Mouse (Mus musculus) liver, embryonic 14.5 days (tissue): ENCODE data around the gene Pcgf3. TPM values are rescaled to one million over a fixed set of nuclear protein-coding genes. Genes with fewer than 3 reads are reported as not detected.
A peak's percentile ranks its signal among the peaks of the same experiment; 100 is the strongest.

Experiments used
- ATAC-seq: fragments of 200-750 bp; cut with Nextera tagmentation; 2 replicates; pipeline ENCODE4 v1.8.0; 2017; ENCODE audit warnings: moderate number of reproducible peaks, mild to moderate bottlenecking, moderate library complexity; ENCODE audit not compliant: insufficient read depth
- DNase-seq, 3 experiments: peaks; one replicate each; pipeline ENCODE4 v3.0.0-alpha.2; 2012 to 2013; ENCODE audit warnings: low read depth in 3 of 3, low spot score in 3 of 3
- H3K27ac ChIP-seq: fragments of 300-500 bp; sonication (generic); 2 replicates; pipeline ENCODE4 v1.5.1; 2014; ENCODE audit warnings: moderate library complexity, mild to moderate bottlenecking, control low read depth, inconsistent platforms
- H3K27me3 ChIP-seq: fragments of 300-500 bp; sonication (generic); 2 replicates; pipeline ENCODE4 v1.6.1; 2014; ENCODE audit warnings: mild to moderate bottlenecking, low read length, moderate library complexity; ENCODE audit not compliant: control insufficient read depth, insufficient read depth
- H3K36me3 ChIP-seq: fragments of 300-500 bp; sonication (generic); replicated peaks from 2 replicates; pipeline ENCODE4 v1.6.1; 2014; ENCODE audit warnings: low read depth; ENCODE audit not compliant: control insufficient read depth, insufficient read depth
- H3K4me1 ChIP-seq, 2 experiments: fragments of 200-500 bp in 1 of 2; fragments of 300-500 bp in 1 of 2; sonication (generic) in 1 of 2; replicated peaks; 2 replicates each; pipeline ENCODE4 v1.6.1; 2012 to 2014; ENCODE audit warnings: antibody characterized with exemption in 1 of 2, inconsistent platforms in 1 of 2, low read length in 1 of 2; ENCODE audit not compliant: control insufficient read depth in 2 of 2, insufficient read depth in 2 of 2
- H3K4me2 ChIP-seq: fragments of 300-500 bp; sonication (generic); 2 replicates; pipeline ENCODE4 v1.6.1; 2014; ENCODE audit warnings: low read depth, mild to moderate bottlenecking, control low read depth, moderate library complexity
- H3K4me3 ChIP-seq, 2 experiments: fragments of 200-500 bp in 1 of 2; fragments of 300-500 bp in 1 of 2; sonication (generic) in 1 of 2; 2 replicates each; pipeline ENCODE4 v1.5.1; 2012 to 2014; ENCODE audit warnings: low read depth in 2 of 2, low read length in 2 of 2, mild to moderate bottlenecking in 2 of 2, control low read depth in 1 of 2, inconsistent platforms in 1 of 2, moderate library complexity in 1 of 2; ENCODE audit not compliant: insufficient read depth in 1 of 2
- H3K9ac ChIP-seq: fragments of 300-500 bp; sonication (generic); replicated peaks from 2 replicates; pipeline ENCODE4 v1.6.1; 2014; ENCODE audit warnings: mild to moderate bottlenecking, control low read depth, moderate library complexity
- H3K9me3 ChIP-seq: fragments of 300-500 bp; sonication (generic); 2 replicates; pipeline ENCODE4 v1.6.1; 2016; ENCODE audit warnings: low read length, mixed read lengths; ENCODE audit not compliant: control insufficient read depth
- CTCF ChIP-seq: IDR thresholded peaks from 2 replicates; pipeline ENCODE4 v1.5.1; 2016; ENCODE audit warnings: antibody characterized with exemption, low read depth, control low read depth
- EP300 ChIP-seq: IDR thresholded peaks from 2 replicates; pipeline ENCODE4 v1.6.1; 2016; ENCODE audit warnings: antibody characterized with exemption, low read depth
- WGBS: fragments of 180-500 bp; shearing (Covaris S2); extraction: QIAGEN DNeasy Blood & Tissue Kit; methylation state at CpG from one replicate; pipeline ENCODE4 v1.1.7; 2014; ENCODE audit not compliant: insufficient replicate concordance; 5-methylcytosine and 5-hydroxymethylcytosine counted together
- polyA plus RNA-seq, 2 experiments: library from polyadenylated mRNA; depleted of rRNA in 1 of 2; stranded (reverse) in 1 of 2; unstranded in 1 of 2; fragments of >200 nt; fragmentation: Nextera tagmentation in 1 of 2; extraction: Ambion mirVana in 1 of 2; gene quantifications; 2 replicates each; pipeline versions ENCODE4 v1.2.1 to v1.2.3; 2012 to 2014

The Pcgf3 gene
- polyA plus RNA-seq, 2 experiments: 4.5 to 4.9 TPM

GRCm38 (mm10) chr5:108534188-108534587 is 73.2 kb downstream of the Pcgf3 start:
- TF ChIP-seq EP300 (no peak), CTCF (no peak)
- ATAC-seq: no peak
- H3K9ac ChIP-seq: no peak overlapping the region
- 77% methylated on average over 2 of the region's 2 CpGs for WGBS
- no peaks in the 10 kb centered on the region for H3K4me1 ChIP-seq
- H3K4me2 ChIP-seq: no peak overlapping the region
- no peak overlapping the region for H3K4me3 ChIP-seq
- H3K36me3 ChIP-seq: no peaks in the 10 kb centered on the region
- peaks cover 3% of the 10 kb centered on the region; the same call in 1 of the 2 replicates for H3K9me3 ChIP-seq
- no peak overlapping the region for H3K27ac ChIP-seq
- no peaks in the 10 kb centered on the region for H3K27me3 ChIP-seq
- no peak for DNase-seq

GRCm38 (mm10) chr5:108543516-108544291 is 82.7 kb downstream of the Pcgf3 start:
- H3K27ac ChIP-seq: no peak overlapping the region
- DNase-seq (no peak), ATAC-seq (no peak)
- H3K4me1 ChIP-seq: no peaks in the 10 kb centered on the region
- H3K9ac ChIP-seq: no peak overlapping the region
- H3K4me3 ChIP-seq: no peak overlapping the region
- no peaks in the 10 kb centered on the region for H3K9me3 ChIP-seq
- peaks cover 1% of the 10 kb centered on the region for H3K27me3 ChIP-seq
- WGBS: 44% methylated on average over 7 of the region's 7 CpGs
- no peak overlapping the region for H3K4me2 ChIP-seq
- H3K36me3 ChIP-seq: no peaks in the 10 kb centered on the region
- TF ChIP-seq EP300 (no peak), CTCF (no peak)

GRCm38 (mm10) chr5:108547636-108548035 is 86.6 kb downstream of the Pcgf3 start:
- 69% methylated on average over 5 of the region's 5 CpGs for WGBS

GRCm38 (mm10) chr5:108549137-108549488 is 88.1 kb downstream of the Pcgf3 start:
- no peaks in the 10 kb centered on the region for H3K36me3 ChIP-seq
- no peak overlapping the region for H3K27ac ChIP-seq
- H3K27me3 ChIP-seq: peaks cover 21% of the 10 kb centered on the region
- 9% methylated on average over 7 of the region's 7 CpGs for WGBS
- no peaks in the 10 kb centered on the region for H3K4me1 ChIP-seq
- no peak overlapping the region for H3K4me3 ChIP-seq
- H3K9me3 ChIP-seq: no peaks in the 10 kb centered on the region
- no peak for TF ChIP-seq EP300
- TF ChIP-seq CTCF: no peak
- DNase-seq (no peak), ATAC-seq (no peak)
- H3K4me2 ChIP-seq: no peak overlapping the region
- no peak overlapping the region for H3K9ac ChIP-seq

More at GRCm38 (mm10) chr5:108547636-108548035, 86.6 kb downstream of the Pcgf3 start:
- no peaks in the 10 kb centered on the region for H3K4me1 ChIP-seq
- TF ChIP-seq EP300: no peak
- no peak for TF ChIP-seq CTCF
- no peak overlapping the region for H3K4me3 ChIP-seq
- ATAC-seq (no peak), DNase-seq (no peak)
- peaks cover 21% of the 10 kb centered on the region for H3K27me3 ChIP-seq
- no peak overlapping the region for H3K9ac ChIP-seq
- H3K36me3 ChIP-seq: no peaks in the 10 kb centered on the region
- no peaks in the 10 kb centered on the region for H3K9me3 ChIP-seq
- no peak overlapping the region for H3K4me2 ChIP-seq
- no peak overlapping the region for H3K27ac ChIP-seq

GRCm38 (mm10) chr5:108549489-108550206 is 88.6 kb downstream of the Pcgf3 start, which contains the start of gene Cplx1:
Gene Cplx1 (minus strand): TSS chr5:108550024.
- Histone ChIP-seq H3K4me2 (peak within 1 kb of the TSS; percentile 13; the same call in 1 of the 2 replicates), H3K9ac (no peak within 1 kb of the TSS), H3K4me1 (no peaks in the 10 kb centered on the region), H3K4me3 (no peak within 1 kb of the TSS), H3K27me3 (peaks cover 21% of the 10 kb centered on the region), H3K36me3 (no peaks in the 10 kb centered on the region), H3K9me3 (no peaks in the 10 kb centered on the region), H3K27ac (no peak within 1 kb of the TSS)
- DNase-seq (peak; percentile 7 to 26 (median 14)), ATAC-seq (no peak)
- WGBS: 1% methylated on average over 53 of the region's 56 CpGs
- TF ChIP-seq CTCF (no peak), EP300 (no peak)
